Mouse (Mus musculus): ENCODE results near the gene Kif24.

DNA sequence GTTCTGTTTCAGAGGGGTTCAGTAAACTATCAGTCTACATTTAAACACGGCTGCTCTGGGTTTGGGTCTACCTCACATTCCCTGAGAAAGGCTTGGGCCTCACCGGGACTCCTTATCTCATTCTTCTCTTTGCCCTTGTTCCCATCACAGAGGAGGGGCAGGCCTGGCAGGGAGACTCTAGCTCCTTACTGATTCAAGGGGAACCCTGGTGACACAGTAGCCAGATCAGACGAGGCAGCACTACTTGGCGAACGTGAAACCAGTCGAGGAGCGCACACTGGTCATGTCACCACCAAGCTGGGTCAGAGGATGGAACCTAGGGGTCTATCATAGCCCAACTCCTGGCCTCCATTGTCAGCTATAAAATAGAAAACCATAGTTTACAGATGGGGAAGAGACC is 43.3 kb upstream of the Kif24 start:
- TF ChIP-seq CTCF (IDR thresholded peaks at IDR 0.05; ENCODE audit: borderline replicate concordance, insufficient read depth, low read depth, low read length) (no peak), POLR2A (IDR thresholded peaks at IDR 0.05; ENCODE audit: borderline replicate concordance, insufficient read depth, low read length) (no peak)
